Mouse (Mus musculus) liver, adult 2 months (tissue): Measurements from ENCODE around the gene Maob.

ENCODE experiments used
- CTCF ChIP-seq: fragments of 200-500 bp; IDR thresholded peaks from 2 replicates; pipeline ENCODE4 v1.5.1; 2011; ENCODE audit warnings: low read depth, low read length, control low read depth
- POLR2A ChIP-seq: fragments of 200-500 bp; IDR thresholded peaks from 2 replicates; pipeline ENCODE4 v1.6.1; 2011; ENCODE audit warnings: low read length, control low read depth; ENCODE audit not compliant: insufficient read depth; ENCODE audit errors: extremely low read depth

GRCm38 (mm10) chrX:16841443-16841842 lies 24.3 kb upstream of the Maob start:
- no peak for TF ChIP-seq CTCF
- TF ChIP-seq POLR2A = no peak
